Mouse (Mus musculus): Measurements from ENCODE around the gene Chd5. TPM values are rescaled to one million over a fixed set of nuclear protein-coding genes. Genes with fewer than 3 reads are reported as not detected.

Gene Chd5
- polyA plus RNA-seq, 1 experiment from 2014 or later = 0.84 TPM

DNA sequence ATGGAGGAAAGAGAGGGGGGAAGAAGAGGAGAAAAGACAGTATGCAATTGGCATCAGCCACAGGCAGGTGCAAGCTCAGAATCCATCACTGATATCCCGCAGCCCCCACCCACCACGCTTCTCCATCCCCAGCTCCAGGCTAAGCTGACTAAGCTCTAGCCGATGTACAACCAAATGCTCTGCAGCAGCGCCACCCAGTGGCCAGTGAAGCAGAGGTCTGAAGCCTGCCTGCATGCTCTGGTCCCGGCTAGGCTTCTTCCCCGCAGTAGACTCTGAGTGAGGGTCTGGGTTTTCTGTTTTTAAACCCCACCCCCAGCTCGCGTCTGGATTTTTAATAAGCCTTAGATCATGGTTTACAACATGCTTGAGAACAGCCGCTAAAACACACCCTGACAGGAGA is 96.4 kb downstream of the Chd5 start:
- peak; percentile 79 for ATAC-seq (ENCODE audit: insufficient read depth, low FRiP score)
- no peak overlapping the region for H3K27ac ChIP-seq (ENCODE audit: low read length)
- no peaks in the 10 kb centered on the region for H3K9me3 ChIP-seq (replicated peaks; ENCODE audit: control insufficient read depth, low read length)
- peak overlapping the region; percentile 48 for H3K4me2 ChIP-seq (ENCODE audit: low read depth, low read length)
- H3K36me3 ChIP-seq (ENCODE audit: control insufficient read depth, insufficient read depth, low read length) = no peaks in the 10 kb centered on the region
- no peaks in the 10 kb centered on the region for H3K27me3 ChIP-seq (ENCODE audit: control insufficient read depth, insufficient read depth, low read length)
- no peak overlapping the region for H3K9ac ChIP-seq (ENCODE audit: low read length)
- 0 out of 2 replicates have a peak, but pooled peaks cover 3% of the 10 kb centered on the region for H3K4me1 ChIP-seq (ENCODE audit: control insufficient read depth, insufficient read depth, low read length)
- 5% methylated on average over 9 of the region's 9 CpGs for WGBS
- H3K4me3 ChIP-seq (replicated peaks; ENCODE audit: low read length) = peak overlapping the region; percentile 23

- Histone ChIP-seq H3K4me2 (ENCODE audit: low read depth, low read length) (peak overlapping the region; percentile 48), H3K9ac (ENCODE audit: low read length) (no peak overlapping the region), H3K9me3 (replicated peaks; ENCODE audit: control insufficient read depth, low read length) (no peaks in the 10 kb centered on the region), H3K4me1 (ENCODE audit: control insufficient read depth, insufficient read depth, low read length) (0 out of 2 replicates have a peak, but pooled peaks cover 3% of the 10 kb centered on the region), H3K27ac (ENCODE audit: low read length) (no peak overlapping the region), H3K36me3 (ENCODE audit: control insufficient read depth, insufficient read depth, low read length) (no peaks in the 10 kb centered on the region), H3K27me3 (ENCODE audit: control insufficient read depth, insufficient read depth, low read length) (no peaks in the 10 kb centered on the region), H3K4me3 (replicated peaks; ENCODE audit: low read length) (peak overlapping the region; percentile 23)
- ATAC-seq (ENCODE audit: insufficient read depth, low FRiP score) = no peak; the same call in 1 of the 2 replicates
- WGBS = 12% methylated on average over 10 of the region's 10 CpGs
Measured at GRCm38 (mm10) chr4:152435255-152435654, 96.8 kb downstream of the Chd5 start.

Other genes with a start within 250 kb of the Chd5 start
- 1.5 and 2.1 TPM in 2 replicates for gene Tnfrsf25, start 222.7 kb upstream of the Chd5 start, polyA plus RNA-seq (2015; fragmentation: Nextera tagmentation; extraction: Ambion mirVana)
- gene Espn, start 186.3 kb upstream of the Chd5 start, polyA plus RNA-seq (2015; fragmentation: Nextera tagmentation; extraction: Ambion mirVana) = 8.6 and 9.1 TPM in 2 replicates
- 0.56 and 0.75 TPM in 2 replicates for gene Hes2, start 179.8 kb upstream of the Chd5 start, polyA plus RNA-seq (2015; fragmentation: Nextera tagmentation; extraction: Ambion mirVana)
- 57.3 and 60.4 TPM in 2 replicates for gene Acot7, start 160.5 kb upstream of the Chd5 start, polyA plus RNA-seq (2015; fragmentation: Nextera tagmentation; extraction: Ambion mirVana)
- 6.0 and 6.1 TPM in 2 replicates for gene Gpr153, start 64.4 kb upstream of the Chd5 start, polyA plus RNA-seq (2015; fragmentation: Nextera tagmentation; extraction: Ambion mirVana)
- gene Hes3, start 47.0 kb upstream of the Chd5 start, polyA plus RNA-seq (2015; fragmentation: Nextera tagmentation; extraction: Ambion mirVana) = not detected in 2 replicates
- 20.1 and 20.8 TPM in 2 replicates for gene Icmt, start 41.4 kb upstream of the Chd5 start, polyA plus RNA-seq (2015; fragmentation: Nextera tagmentation; extraction: Ambion mirVana)
- gene Rnf207, start 19.7 kb upstream of the Chd5 start, polyA plus RNA-seq (2015; fragmentation: Nextera tagmentation; extraction: Ambion mirVana) = 0.66 and 0.84 TPM in 2 replicates
- 303 and 377 TPM in 2 replicates for gene Rpl22, start 12.9 kb upstream of the Chd5 start, polyA plus RNA-seq (2015; fragmentation: Nextera tagmentation; extraction: Ambion mirVana)
- 2.2 and 2.4 TPM in 2 replicates for gene Nphp4, start 138.1 kb downstream of the Chd5 start, polyA plus RNA-seq (2015; fragmentation: Nextera tagmentation; extraction: Ambion mirVana)
- 5.8 and 6.3 TPM in 2 replicates for gene Kcnab2, start 139.2 kb downstream of the Chd5 start, polyA plus RNA-seq (2015; fragmentation: Nextera tagmentation; extraction: Ambion mirVana)